Mouse (Mus musculus) stomach, embryonic 16.5 days (tissue): ENCODE results near the gene Dennd4b. TPM values are rescaled to one million over a fixed set of nuclear protein-coding genes. Genes with fewer than 3 reads are reported as not detected.
A peak's percentile ranks its signal among the peaks of the same experiment; 100 is the strongest.

ENCODE experiments used
- ATAC-seq: fragments of 200-750 bp; cut with Nextera tagmentation; 2 replicates; pipeline ENCODE4 v1.8.0; 2017; ENCODE audit warnings: moderate number of reproducible peaks, moderate TSS enrichment; ENCODE audit not compliant: insufficient read depth, low FRiP score
- H3K27ac ChIP-seq: fragments of 300-500 bp; sonication (generic); 2 replicates; pipeline ENCODE4 v1.5.1; 2014; ENCODE audit warnings: low read length
- H3K27me3 ChIP-seq: fragments of 300-500 bp; sonication (generic); 2 replicates; pipeline ENCODE4 v1.6.1; 2014; ENCODE audit warnings: low read length, control low read depth, mixed read lengths; ENCODE audit not compliant: control insufficient read depth, insufficient read depth
- H3K36me3 ChIP-seq: fragments of 300-500 bp; sonication (generic); 2 replicates; pipeline ENCODE4 v1.6.1; 2014; ENCODE audit warnings: low read length; ENCODE audit not compliant: control insufficient read depth, insufficient read depth
- H3K4me1 ChIP-seq: fragments of 300-500 bp; sonication (generic); 2 replicates; pipeline ENCODE4 v1.6.1; 2014; ENCODE audit warnings: low read length, control low read depth, mixed read lengths; ENCODE audit not compliant: control insufficient read depth, insufficient read depth
- H3K4me2 ChIP-seq: fragments of 300-500 bp; sonication (generic); 2 replicates; pipeline ENCODE4 v1.6.1; 2014; ENCODE audit warnings: low read depth, low read length, mixed read lengths
- H3K4me3 ChIP-seq: fragments of 300-500 bp; sonication (generic); replicated peaks from 2 replicates; pipeline ENCODE4 v1.5.1; 2014; ENCODE audit warnings: mild to moderate bottlenecking, low read length
- H3K9ac ChIP-seq: fragments of 300-500 bp; sonication (generic); 2 replicates; pipeline ENCODE4 v1.6.1; 2014; ENCODE audit warnings: low read length
- H3K9me3 ChIP-seq: fragments of 300-500 bp; sonication (generic); replicated peaks from 2 replicates; pipeline ENCODE4 v1.6.1; 2016; ENCODE audit warnings: low read length, control low read depth; ENCODE audit not compliant: control insufficient read depth
- WGBS: fragments of 180-500 bp; shearing (Covaris S2); extraction: QIAGEN DNeasy Blood & Tissue Kit; methylation state at CpG from one replicate; pipeline ENCODE4 v1.1.7; 2014; 5-methylcytosine and 5-hydroxymethylcytosine counted together
- polyA plus RNA-seq: library from polyadenylated mRNA; unstranded; fragments of >200 nt; fragmentation: Nextera tagmentation; extraction: Ambion mirVana; gene quantifications from 2 replicates; pipeline ENCODE4 v1.2.1, GENCODE M21; 2015

Gene Dennd4b
- polyA plus RNA-seq = 3.8 and 4.3 TPM in 2 replicates

- H3K27ac ChIP-seq = peak within 1 kb of the TSS; percentile 98
- H3K4me1 ChIP-seq = peaks cover 16% of the 10 kb centered on the region
- peak within 1 kb of the TSS; percentile 80 for H3K4me3 ChIP-seq
- ATAC-seq = peak; percentile 93
- H3K4me2 ChIP-seq = peak within 1 kb of the TSS; percentile 76
- no peaks in the 10 kb centered on the region for H3K27me3 ChIP-seq
- under 1% methylated on average over 68 of the region's 87 CpGs for WGBS
- H3K36me3 ChIP-seq = 0 out of 2 replicates have a peak, but pooled peaks cover 4% of the 10 kb centered on the region
- H3K9me3 ChIP-seq = no peaks in the 10 kb centered on the region
- H3K9ac ChIP-seq = peak within 1 kb of the TSS; percentile 90
These were observed at the start of gene Dennd4b for GRCm38 (mm10) chr3:90265034-90265931. Gene Dennd4b (plus strand): TSS chr3:90265185.

DNA sequence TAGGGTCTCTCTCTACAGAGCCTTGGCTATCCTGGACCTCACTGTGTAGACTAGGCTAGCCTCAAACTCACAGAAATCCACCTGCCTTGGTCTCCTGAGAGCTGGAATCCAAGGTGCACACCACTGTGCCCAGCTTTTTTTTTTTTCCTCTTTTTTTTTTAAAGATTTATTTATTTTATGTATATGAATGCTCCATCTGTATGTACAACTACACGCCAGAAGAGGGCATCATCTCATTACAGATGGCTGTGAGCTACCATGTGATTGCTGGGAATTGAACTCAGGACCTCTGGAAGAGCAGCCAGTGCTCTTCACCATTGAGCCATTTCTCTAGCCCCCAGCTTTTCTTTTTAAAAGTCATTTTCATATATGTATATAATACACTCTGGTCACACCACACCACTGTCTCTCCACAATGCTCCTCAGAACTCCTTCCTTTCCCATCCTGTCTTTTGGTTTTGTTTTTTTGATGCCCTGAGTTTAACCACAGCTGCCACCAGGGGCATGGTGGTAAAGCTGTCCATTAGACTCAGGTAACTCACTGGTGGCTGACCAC is 49.1 kb upstream of the Dennd4b start:
- WGBS = 52% methylated on average over 1 of the region's 1 CpGs
- peaks cover 25% of the 10 kb centered on the region for H3K4me1 ChIP-seq
- no peaks in the 10 kb centered on the region for H3K9me3 ChIP-seq
- no peak overlapping the region for H3K9ac ChIP-seq
- no peak overlapping the region for H3K4me2 ChIP-seq
- H3K27ac ChIP-seq = no peak overlapping the region
- no peak overlapping the region for H3K4me3 ChIP-seq
- H3K36me3 ChIP-seq = peaks cover 8% of the 10 kb centered on the region
- H3K27me3 ChIP-seq = no peaks in the 10 kb centered on the region
- ATAC-seq = no peak

DNA sequence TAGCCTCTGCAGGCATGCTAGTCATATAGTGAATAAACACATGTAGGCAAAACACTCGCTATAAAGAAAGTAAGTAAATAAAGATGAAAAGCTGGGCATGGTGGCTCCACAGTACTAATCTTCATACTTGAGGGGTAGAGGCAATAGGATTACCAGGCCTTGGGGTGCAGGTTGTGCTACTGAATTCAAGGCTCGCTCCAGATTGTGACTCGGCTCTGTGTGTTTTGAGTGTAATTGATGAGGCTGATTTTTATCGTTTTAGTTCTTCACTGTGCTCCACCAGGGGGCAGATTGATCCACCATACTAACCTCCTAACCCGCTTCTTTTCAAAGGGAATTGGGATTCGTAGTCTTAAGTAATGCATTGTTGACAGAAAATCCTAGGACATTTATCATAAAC is 44.9 kb upstream of the Dennd4b start:
- H3K9ac ChIP-seq = peak overlapping the region; percentile 79
- peak overlapping the region; percentile 72 for H3K4me2 ChIP-seq
- peaks cover 13% of the 10 kb centered on the region for H3K4me1 ChIP-seq
- ATAC-seq = peak; percentile 66
- H3K27ac ChIP-seq = peak overlapping the region; percentile 92
- H3K4me3 ChIP-seq = peak overlapping the region; percentile 62
- no peaks in the 10 kb centered on the region for H3K9me3 ChIP-seq
- 5% methylated on average over 6 of the region's 6 CpGs for WGBS
- peaks cover 4% of the 10 kb centered on the region; the same call in 1 of the 2 replicates for H3K36me3 ChIP-seq
- no peaks in the 10 kb centered on the region for H3K27me3 ChIP-seq

- peak; percentile 92 for ATAC-seq
These were observed 44.4 kb upstream of the Dennd4b start for GRCm38 (mm10) chr3:90220531-90220951.

DNA sequence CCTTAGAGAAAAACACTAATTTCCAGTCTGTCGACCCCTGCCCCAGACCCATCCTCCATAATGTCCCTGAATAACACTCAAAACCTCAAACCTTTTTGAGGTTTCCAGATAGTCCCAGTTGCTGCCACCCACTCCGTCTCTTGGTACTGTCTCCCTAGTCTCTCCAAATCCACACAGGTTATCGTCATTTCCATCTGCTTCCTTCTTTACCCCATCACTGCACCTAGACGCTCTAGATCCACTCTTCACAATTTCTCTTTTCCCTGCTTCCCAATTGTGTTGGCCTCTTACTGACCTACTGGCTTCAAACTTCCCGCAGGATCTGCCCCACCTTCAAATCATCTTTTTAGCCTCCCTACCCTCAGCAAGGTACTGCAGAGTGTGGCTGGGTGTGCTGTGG is 43.9 kb upstream of the Dennd4b start:
- Histone ChIP-seq H3K4me3 (peak overlapping the region; percentile 62), H3K9ac (peak overlapping the region; percentile 79), H3K36me3 (peaks cover 5% of the 10 kb centered on the region; the same call in 1 of the 2 replicates), H3K4me1 (peaks cover 13% of the 10 kb centered on the region), H3K9me3 (no peaks in the 10 kb centered on the region), H3K27ac (peak overlapping the region; percentile 92), H3K4me2 (peak overlapping the region; percentile 72), H3K27me3 (no peaks in the 10 kb centered on the region)
- WGBS = 14% methylated on average over 5 of the region's 5 CpGs
- ATAC-seq = no peak

More at GRCm38 (mm10) chr3:90220531-90220951, 44.4 kb upstream of the Dennd4b start:
- peaks cover 13% of the 10 kb centered on the region for H3K4me1 ChIP-seq
- no peaks in the 10 kb centered on the region for H3K9me3 ChIP-seq
- under 1% methylated on average over 20 of the region's 20 CpGs for WGBS
- peak overlapping the region; percentile 62 for H3K4me3 ChIP-seq
- H3K27me3 ChIP-seq = no peaks in the 10 kb centered on the region
- H3K27ac ChIP-seq = peak overlapping the region; percentile 92
- H3K4me2 ChIP-seq = peak overlapping the region; percentile 72
- H3K36me3 ChIP-seq = peaks cover 5% of the 10 kb centered on the region; the same call in 1 of the 2 replicates
- peak overlapping the region; percentile 79 for H3K9ac ChIP-seq

DNA sequence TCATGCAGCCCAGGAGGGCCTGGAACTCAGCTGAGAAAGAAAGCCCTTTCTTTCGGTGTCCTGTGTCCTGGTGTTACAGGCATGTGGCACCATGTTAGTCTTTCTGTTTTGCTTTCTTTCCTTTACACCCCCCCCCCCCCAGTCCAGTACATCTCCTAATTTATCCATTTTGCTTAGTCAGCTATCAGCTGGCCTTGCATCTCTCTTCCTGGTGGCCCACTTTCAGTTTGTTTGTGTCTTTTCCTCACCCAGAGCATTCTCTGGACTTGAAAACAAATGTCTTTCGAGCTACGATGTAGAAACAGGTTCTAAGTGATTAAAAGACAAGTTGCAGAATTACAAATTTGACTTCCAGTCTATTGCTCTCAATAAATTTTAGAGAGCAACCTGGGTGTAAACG is 42.5 kb upstream of the Dennd4b start:
- no peak overlapping the region for H3K27ac ChIP-seq
- no peaks in the 10 kb centered on the region for H3K9me3 ChIP-seq
- no peak for ATAC-seq
- H3K4me3 ChIP-seq = no peak overlapping the region
- WGBS = 83% methylated on average over 4 of the region's 4 CpGs
- no peak overlapping the region for H3K9ac ChIP-seq
- no peak overlapping the region for H3K4me2 ChIP-seq
- no peaks in the 10 kb centered on the region for H3K27me3 ChIP-seq
- peaks cover 5% of the 10 kb centered on the region; the same call in 1 of the 2 replicates for H3K36me3 ChIP-seq
- H3K4me1 ChIP-seq = peaks cover 13% of the 10 kb centered on the region

DNA sequence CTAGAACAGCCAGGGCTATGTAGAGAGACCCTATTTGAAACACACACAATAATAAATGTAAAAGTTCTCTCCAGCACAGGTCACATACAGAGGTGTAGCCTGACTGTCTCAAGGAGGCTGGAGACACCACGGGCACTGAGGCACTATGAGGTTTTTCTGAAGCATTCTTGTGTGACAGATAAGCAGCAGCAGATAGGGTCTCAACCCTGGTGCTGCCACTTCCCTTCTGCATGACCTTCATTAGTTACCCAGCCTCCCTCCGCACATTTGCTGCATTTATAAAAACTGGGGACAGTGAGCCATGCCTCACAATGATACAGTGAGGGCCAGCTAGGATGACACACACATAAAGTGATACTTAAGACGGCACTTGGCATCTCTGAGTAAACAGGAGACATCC is 42.0 kb upstream of the Dennd4b start:
- H3K9ac ChIP-seq = no peak overlapping the region

GRCm38 (mm10) chr3:90224331-90224730 is 40.7 kb upstream of the Dennd4b start:
- 80% methylated on average over 10 of the region's 10 CpGs for WGBS

More for the DNA sequence above, 42.0 kb upstream of the Dennd4b start:
- no peak overlapping the region for H3K4me3 ChIP-seq
- H3K9me3 ChIP-seq = no peaks in the 10 kb centered on the region
- no peak overlapping the region for H3K4me2 ChIP-seq
- no peak overlapping the region for H3K27ac ChIP-seq
- ATAC-seq = no peak
- peaks cover 5% of the 10 kb centered on the region; the same call in 1 of the 2 replicates for H3K36me3 ChIP-seq
- 74% methylated on average over 3 of the region's 3 CpGs for WGBS
- H3K4me1 ChIP-seq = peaks cover 13% of the 10 kb centered on the region
- no peaks in the 10 kb centered on the region for H3K27me3 ChIP-seq

GRCm38 (mm10) chr3:90231075-90231474 is 33.9 kb upstream of the Dennd4b start:
- Histone ChIP-seq H3K9me3 (0 out of 2 replicates have a peak, but pooled peaks cover 3% of the 10 kb centered on the region), H3K27ac (no peak overlapping the region), H3K4me3 (peak overlapping the region; percentile 83), H3K36me3 (peaks cover 4% of the 10 kb centered on the region; the same call in 1 of the 2 replicates), H3K4me1 (peaks cover 3% of the 10 kb centered on the region; the same call in 1 of the 2 replicates), H3K4me2 (peak overlapping the region; percentile 69), H3K27me3 (no peaks in the 10 kb centered on the region), H3K9ac (peak overlapping the region; percentile 89)
- no peak for ATAC-seq
- 12% methylated on average over 8 of the region's 8 CpGs for WGBS

More at GRCm38 (mm10) chr3:90224331-90224730, 40.7 kb upstream of the Dennd4b start:
- Histone ChIP-seq H3K4me2 (no peak overlapping the region), H3K9me3 (0 out of 2 replicates have a peak, but pooled peaks cover 3% of the 10 kb centered on the region), H3K4me1 (peaks cover 13% of the 10 kb centered on the region), H3K36me3 (peaks cover 5% of the 10 kb centered on the region; the same call in 1 of the 2 replicates), H3K9ac (no peak overlapping the region), H3K27ac (no peak overlapping the region), H3K27me3 (no peaks in the 10 kb centered on the region), H3K4me3 (no peak overlapping the region)
- ATAC-seq = no peak
